Mouse (Mus musculus) adrenal gland, adult 8-10 months (tissue): ENCODE measurements around the gene Cd274. TPM values are rescaled to one million over a fixed set of nuclear protein-coding genes. Genes with fewer than 3 reads are reported as not detected.
"Not testable (repeated sequence)": the region's sequence is repeated elsewhere in the genome, so short reads cannot be mapped to it uniquely, and the experiment has no call there.

Experiments
- DNase-seq: peaks from one replicate; pipeline ENCODE4 v3.0.0; 2022
- total RNA-seq, 4 experiments: library from RNA; stranded (reverse); gene quantifications; 2 replicates each; pipeline ENCODE4 v1.2.4; 2022

Cd274 gene
- total RNA-seq, 4 experiments from 2014 or later, result 4.1 to 9.4 (median 7.3) TPM

DNA sequence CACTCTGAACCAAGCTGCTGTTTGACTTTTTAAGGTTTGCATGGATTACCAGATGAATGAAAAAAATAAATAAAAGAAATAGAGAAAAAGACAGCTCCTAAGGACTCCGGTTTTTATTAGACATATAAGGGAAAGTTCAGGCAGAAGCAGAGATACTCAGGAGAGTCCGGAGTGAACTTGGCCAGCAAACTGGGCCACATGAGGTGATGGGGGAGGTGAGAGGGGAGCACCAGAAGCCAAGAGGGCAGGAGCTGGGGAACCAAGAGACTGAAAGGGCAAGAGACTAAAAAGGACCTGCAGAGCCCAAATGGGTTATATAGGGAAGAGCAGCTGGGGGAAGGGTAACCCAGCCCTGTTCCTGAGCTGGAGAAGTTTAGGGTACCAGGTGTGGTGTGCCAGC, 27.5 kb downstream of the Cd274 start:
- DNase-seq, result no peak

DNA sequence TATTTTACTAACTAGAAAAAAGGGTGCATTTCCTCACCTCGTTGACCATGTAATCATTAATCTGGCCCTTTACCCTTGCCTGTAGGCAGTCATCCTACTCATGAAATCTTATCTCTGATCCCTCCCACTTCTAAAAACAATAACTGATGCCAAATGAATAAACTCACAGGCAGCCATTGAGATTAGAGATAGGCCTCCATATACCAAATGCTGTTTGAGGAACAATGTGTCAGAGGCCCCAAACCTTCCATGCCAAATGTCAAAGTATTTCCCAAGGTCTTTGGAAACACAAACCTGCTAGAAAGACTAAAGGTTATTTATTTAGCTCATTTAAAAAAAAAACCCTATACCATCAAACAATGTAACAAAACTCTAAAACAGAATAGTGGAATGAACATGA, 29.1 kb downstream of the Cd274 start:
- no peak for DNase-seq

DNA sequence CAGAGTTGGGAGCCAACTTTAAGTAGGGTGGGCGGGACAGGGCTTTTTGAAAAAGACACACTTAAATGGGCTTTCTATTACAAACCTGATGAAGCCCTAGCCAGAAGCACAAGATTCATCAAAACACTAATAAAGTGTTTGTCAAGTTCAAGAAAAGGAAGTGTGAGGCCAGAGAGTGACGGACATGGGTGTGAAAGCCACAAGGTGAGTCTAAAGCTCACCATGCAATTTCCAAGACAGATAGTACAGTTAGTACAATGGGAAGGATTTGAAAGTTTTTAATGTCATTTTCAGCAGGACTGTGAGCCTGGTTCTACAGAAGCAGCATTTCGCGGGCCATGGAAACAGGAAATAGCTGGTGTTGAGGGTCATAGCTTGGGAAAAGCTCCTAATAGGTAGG, 32.5 kb downstream of the Cd274 start:
- no peak for DNase-seq

DNA sequence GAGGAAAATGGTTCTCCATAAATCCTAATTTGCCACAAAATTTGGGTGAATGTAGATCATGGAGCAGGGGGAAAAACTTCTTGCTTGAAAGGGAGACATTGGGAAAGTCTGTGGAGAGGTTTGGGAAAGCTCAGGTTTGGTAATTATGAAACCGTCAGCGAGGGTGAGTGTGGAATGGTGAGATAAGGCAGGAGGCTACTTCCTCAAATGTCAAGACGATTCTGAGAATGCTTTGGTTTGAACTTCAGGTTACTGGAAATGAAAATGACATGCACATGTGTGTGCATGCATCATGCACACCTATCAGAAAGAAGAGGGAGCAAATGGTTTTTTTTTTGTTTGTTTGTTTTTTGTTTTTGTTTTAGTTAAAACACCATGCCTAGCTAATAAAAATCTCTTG, 33.2 kb downstream of the Cd274 start:
- no peak for DNase-seq

DNA sequence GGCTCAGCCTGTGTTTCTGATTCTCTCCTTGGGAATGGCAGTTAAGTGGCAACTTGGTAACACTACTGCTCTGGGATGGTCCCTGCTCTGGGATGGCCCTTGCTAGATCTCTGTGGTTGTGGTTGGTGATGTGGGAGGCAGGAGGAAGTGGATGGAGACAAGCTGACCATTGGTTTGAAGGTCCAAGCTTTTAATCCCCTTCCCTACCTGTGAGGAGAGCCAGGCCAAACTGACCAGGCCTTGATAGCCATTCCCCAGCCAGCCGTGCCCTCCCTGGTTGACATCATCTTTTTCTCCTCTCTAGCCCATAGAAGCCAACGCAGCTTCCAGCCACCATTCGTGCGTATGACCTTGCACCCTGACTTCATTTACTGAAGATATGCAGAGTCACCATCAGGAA, 35.4 kb downstream of the Cd274 start:
- DNase-seq, result no peak

DNA sequence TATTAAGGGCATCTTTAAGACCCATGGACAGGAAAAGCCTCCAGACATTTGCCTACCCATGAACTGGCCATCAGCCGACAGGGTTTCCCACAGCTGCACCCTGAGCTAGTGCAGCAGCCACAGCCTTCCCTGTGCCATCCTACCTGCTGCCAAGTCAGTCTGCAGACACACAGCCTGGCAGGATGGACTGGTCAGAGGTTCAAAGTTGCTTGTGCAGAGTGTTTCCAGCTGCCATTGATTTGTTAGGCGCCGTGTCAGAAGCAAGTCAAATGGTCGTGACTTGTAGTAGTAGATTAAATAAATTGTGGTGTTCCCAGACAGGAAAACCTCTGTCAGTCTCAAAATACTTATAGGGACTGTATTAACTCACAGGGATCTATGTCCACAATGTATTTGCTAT, 36.0 kb downstream of the Cd274 start:
- DNase-seq, result no peak

DNA sequence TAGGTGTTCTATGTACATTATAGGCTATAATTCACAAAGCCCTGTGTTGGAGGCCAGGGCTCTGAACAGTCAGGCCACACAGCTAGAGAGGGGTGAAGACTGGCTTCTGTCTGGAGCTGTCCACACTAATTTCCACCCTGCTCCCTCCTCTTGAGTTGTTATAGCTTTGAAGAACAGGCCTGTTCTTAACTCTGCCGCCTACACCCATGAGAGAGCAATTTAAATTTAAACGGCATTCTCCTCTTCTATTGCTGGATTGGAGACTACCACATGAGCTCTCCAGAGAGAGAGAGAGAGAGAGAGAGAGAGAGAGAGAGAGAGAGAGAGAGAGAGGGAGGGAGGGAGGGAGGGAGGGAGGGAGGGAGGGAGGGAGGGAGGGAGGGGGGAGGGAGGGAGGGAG, 38.1 kb downstream of the Cd274 start:
- no peak for DNase-seq

DNA sequence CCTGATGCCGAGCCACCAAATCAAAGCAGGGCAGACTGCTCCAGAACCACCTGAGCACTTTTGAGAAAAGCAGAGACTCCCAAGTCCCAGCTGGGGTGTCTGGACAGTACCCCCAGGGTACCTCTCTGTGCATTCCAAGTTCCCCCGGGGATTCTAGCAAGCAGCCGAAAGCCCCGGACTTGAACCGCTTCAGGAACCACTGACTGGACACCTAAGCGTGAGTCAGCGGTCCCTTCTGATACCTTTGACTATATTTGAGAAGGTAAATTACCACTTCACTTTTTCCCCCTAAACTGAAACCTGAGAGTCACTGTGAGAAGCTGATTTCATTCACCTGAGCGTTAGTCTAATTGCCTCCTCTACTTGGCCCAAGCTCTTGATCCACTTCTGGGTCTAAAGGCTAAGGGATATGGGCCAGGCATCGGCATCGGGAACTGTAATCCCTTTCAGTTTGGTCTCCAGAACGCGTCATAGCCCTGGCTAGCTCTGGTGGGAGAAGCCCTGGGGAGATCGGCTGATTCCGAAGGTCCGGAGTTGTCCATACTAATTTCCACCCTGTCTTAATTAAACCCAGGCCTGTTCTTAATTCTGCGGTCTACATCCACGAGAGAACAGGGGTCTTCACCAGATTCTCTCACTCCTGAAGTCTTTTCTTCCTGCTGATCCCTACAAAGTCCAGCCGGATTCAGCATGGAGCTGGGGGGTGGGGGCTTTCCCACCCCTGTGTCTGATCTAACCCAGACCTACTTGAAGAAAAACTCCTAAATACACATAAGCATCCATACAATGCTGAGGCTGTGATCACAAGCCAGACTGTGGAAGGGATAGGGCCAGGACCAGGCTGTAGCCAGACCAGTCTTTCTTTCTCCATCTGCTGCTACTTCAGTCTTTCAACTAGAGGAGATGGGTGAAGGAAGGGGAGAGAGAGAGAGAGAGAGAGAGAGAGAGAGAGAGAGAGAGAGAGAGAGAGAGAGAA, 39.1 kb downstream of the Cd274 start:
- DNase-seq, result no peak

DNA sequence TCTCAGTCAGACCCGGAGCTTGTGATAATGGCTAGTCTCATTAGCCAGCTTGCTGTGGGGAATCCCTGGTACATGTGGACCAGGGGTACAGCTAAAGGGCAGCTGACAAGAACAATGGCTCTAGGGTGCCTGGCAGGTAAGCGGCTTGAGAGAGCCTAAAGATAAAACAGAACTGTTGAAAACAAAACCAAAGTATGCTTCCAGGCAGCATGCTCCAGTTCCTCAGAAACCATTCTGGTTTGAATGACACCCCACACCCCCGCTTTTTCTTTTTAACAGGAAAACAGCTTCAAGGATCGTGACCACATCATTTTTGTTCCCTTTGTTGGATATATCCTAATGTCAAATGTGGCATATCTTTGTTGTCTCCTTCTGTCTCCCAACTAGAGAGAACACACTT, 43.4 kb downstream of the Cd274 start, which contains the start of gene Pdcd1lg2:
Gene Pdcd1lg2, plus strand, starts transcription at position 301 of the 400 bp plus-strand sequence.
- DNase-seq, result no peak

DNA sequence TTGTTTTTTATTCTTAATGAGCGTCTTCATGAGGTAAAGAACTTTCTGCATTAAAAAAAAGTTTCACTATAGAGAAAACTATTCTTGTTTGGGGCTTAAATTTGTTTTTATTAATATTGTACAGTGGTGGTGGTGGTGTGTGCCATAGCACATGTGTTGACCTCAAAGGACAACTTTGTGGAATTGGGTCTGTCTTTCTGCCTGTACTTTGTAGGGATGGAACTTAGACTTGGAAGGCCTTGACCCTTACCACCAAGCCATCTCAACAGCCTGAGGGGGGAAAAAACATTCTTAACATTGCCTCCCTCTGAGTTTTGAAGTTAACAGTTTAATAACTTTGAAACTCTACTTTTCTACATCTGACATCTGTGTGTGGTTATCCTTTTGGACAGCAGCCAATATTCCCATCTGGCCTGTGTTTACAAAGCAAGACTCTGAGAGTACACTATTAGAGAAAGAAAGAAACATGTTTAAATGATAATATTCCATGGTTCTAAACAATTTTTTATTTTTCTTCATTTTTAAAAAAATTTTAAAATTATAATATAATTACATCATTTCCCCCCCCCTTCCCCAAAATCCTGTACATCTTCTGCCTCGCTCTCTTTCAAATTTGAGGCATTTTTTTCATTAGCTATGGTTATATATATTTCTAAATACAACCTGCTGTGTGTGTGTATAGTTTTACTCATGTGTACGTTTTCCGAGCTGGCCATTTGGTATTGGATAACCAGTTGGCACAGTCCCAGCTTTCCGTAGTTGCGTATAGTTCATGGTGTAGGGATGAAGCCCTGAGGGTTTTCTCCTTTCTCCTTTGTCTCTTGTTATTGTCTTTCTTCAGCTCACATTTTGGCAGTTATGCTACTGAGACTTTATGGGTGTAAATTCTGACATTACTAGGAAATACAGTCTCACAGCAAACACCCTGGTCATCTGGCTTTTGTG, 45.5 kb downstream of the Cd274 start:
- DNase-seq, result no peak

DNA sequence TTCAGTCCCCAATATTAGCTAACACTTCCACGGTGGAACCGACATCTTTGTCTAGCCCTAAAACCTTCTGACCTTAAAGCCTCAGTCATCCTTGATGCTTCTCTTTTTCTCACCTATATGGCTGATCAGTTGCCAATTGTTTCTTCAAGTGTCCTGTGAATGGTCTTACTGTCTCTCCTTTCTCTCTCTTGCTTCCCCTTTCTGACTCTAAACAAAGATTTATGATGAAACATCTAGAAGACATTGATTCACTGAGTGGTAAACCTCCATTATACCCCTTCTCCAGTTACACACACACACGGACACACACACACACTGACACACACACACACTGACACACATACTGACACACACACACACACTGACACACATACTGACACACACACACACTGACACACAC, 47.3 kb downstream of the Cd274 start:
- no peak for DNase-seq

DNA sequence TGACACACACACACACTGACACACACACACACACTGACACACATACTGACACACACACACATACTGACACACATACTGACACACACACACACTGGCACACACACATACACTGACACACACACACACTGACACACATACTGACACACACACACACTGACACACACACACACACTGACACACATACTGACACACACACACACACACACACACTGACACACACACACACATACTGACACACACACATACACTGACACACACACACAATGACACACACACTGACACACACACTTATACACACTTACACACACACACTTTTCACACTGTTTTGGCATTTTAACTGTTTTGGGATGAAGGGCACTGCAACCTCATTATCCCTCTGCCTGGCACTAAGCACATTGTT, 47.7 kb downstream of the Cd274 start:
- not testable (repeated sequence) for DNase-seq

DNA sequence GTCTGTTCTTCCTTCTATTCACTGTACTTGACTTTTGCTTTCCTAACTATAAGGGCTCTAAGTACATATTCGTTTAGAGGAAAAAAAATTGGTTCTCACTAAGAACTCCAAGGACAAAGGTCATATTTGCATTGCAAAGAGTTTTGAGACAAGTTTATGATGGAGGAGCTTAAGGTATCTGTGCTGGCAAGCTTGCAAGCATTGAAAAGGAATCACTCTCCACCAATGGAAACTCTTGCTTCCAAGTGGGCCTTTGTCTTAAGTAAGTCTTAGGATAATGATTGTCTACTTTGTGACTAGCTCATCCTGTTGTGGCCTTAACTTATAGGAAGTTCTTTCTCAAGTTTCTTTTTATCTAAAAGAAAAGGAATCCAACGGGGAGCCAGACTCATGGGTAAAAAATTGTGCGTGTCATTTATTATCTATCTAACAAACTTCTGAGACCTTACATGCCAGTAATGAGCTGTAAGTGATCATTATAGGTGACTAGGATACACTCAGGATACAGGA, 49.2 kb downstream of the Cd274 start:
- no peak for DNase-seq

DNA sequence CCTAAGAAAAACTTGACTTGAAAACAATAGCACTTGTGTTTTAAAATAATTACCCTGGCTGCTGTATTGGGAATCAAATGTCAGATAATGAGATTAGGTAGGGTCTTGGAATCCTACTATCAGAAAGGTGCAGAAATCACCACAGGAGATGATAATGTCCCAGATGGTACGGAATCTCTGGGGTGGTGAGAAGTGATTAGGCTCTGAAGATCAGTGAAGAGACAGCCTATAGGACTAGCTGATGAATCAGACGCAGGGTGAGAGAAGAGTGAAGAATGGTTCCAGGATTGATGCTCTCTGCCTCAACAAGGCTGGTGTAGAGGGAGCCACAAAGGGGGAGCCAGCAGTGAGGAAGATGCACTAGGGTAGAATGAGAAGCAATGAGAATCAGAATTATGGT, 49.9 kb downstream of the Cd274 start:
- no peak for DNase-seq

DNA sequence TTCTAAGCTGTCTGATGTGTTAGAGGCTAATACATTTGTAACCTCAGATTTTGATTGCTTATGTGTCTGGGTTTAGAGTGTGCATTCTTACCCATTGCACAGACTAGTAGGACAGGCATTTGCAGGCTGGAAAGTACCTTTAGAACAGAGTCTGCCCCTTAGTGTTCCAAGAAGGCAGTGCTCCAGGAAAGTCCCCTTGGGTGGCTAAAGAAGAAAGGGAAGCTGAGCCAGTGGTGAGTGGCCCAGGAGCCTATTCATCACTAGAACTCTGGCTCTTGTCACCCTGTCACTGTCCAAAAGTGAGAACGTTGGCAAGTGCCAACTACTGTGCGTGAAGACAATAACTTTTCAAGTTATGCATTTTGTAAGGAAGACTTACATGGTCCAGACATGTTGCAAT, 50.6 kb downstream of the Cd274 start:
- no peak for DNase-seq

DNA sequence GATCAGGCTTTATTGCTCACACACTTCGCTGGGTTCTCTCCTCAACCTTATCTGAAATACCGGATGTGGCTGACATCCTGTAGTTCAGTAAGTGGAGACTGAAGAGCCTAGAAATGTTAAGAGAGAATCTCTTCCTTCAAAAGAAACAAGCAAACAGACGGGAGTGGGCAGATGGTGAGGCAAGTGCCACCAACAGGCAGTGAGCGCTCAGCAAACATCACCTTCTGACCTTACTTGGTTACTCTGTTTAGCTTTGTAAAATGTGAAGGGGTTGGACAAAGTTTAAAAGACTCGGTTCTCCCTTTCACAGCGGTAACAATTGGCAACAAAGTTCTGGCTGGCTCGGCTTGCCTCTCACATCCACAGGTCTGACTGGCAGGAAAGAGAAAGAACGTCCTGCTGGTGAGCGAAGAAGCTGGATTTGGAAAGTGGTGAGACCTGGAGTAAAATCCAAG, 51.4 kb downstream of the Cd274 start:
- no peak for DNase-seq

DNA sequence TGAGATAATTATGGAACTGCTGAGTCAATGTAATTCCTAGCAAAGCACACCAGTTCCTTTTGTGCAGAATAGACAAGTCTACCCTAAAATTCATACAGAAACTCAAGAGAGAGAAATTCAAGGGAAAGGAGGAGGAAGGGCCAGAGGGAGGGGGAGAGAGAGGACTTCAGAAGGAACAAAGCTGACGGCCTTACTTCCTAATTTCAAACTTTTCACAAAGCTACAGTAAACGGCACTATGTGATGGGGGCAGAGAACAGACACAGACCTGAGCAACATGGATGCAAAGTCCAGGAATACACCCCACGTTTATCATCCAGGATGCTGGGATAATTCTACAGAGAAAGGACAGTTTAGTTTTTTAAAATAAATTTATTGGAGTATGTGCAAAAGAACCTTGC, 52.3 kb downstream of the Cd274 start:
- DNase-seq, result no peak

DNA sequence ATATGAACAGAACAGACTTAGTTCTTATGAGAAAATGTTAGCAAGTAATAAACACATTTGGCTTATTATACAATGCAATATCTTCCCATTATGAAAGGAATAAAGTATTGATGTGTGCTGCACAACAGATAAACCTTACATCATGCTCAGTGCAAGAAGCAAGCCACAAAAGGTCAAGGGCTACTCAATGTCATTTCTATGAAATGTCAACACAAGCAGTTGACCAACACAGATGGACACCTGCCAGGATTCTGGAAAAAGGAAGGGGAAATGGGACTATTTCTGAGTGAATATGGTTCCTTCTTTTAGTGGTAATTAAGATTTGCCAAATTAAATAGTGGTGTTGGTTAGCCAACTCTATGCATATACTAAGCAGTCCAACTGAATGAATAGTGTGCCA, 52.7 kb downstream of the Cd274 start:
- peak; percentile 41 for DNase-seq

DNA sequence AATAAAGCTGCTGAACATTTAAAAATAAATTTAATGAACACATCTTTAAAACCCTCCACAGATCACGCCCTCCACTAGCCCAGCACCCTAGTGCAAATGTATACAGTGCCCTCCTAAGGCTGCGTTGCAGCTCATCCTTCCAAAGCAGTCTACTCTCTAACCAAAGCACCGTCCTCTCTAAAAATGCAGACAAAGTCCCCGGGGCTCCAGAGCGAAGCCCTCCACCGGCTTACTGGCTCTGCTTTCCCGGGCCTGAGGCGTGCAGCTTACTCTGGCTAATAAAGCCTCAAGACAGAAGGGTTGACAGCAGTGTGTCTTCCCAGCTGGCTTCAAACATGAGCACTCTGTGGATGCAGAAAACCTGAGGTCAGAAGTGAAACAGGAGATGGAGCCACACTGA, 53.1 kb downstream of the Cd274 start:
- DNase-seq, result no peak

DNA sequence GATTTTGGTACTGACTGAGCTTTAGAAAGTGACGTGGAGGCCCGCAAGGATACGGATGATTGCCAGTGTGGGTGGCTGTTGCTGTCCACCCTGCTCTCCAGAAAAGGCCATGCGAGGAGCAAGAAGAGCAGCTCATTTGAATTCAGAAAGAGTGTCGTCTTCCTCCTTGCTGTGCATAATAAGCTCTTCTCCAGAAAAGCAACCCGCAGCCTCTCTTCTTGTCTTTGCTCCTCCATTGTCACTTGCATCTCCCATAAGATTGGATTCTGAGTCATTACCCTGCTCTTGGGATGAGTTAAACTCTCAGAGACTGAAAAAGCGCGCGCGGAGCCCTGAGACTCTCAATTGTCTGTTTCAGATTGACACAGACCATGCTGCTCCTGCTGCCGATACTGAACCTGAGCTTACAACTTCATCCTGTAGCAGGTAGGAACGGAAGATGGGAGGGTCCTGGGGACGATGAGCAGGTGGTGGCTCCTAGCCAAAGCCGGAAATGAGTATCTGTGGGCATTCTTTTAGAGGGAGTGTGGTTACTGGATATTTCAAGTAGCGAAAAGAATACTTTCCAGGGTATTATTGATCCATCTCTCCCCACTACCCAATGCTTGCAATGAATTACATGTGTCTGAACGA, 54.9 kb downstream of the Cd274 start:
- DNase-seq, result no peak

DNA sequence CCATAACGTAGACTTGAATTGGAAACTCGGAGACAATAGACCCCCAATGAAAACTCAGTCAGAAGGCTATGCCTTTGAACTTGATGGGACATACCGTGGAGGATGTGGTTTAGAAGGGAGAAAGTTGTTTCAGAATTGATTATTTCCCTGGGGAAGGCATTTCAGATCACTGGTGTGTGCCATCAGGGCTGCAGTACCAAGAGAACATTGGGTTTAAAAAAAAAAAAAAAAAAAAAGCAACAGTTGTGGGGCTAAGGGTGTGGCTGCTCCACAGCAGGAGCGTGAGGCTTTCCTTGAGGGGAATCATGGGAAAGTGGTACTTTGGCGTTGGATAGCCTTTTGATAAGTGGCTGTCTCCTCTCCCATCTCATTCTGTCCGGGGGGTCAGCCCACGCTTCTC, 55.5 kb downstream of the Cd274 start:
- no peak for DNase-seq

DNA sequence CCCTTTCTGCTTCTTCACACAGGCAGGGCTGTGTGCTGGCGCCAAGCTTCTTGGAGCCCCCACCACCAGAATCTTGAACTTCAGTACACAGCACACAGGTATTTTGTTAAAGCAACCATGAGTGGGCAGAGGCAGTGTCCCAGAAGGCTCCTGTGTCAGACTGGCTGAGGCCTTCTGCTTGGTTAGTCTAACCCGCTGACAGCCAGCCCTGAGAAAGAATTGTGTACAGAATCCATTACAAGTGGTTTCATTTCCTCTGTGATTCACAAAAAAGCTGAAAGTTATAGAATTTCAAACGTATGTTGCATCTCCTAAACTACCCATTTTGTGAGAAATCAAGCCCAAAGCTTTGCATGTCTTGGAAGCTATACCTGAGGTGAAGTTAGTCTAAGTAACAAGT, 63.3 kb downstream of the Cd274 start:
- no peak for DNase-seq

DNA sequence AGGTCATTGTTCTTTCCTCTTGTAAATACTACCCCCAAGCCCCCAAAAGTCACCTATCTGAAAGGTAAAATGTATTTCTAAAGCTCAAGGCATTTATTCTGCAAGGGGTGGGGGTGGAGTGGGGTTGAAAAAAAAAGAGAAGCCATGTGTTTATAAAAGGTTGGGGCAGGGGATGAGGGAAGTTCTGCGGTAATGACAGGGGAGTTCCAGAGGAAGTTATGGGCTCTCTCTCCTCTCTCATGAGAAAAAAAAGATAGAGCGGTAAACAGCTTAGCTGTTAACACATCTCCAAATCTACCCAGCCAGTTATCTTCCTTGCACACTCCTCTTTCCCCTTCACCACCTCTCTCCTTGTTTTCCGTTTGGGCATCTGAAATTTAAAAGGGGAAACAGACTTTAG, 63.7 kb downstream of the Cd274 start:
- no peak for DNase-seq
